Mouse (Mus musculus): ENCODE measurements at regions not wholly inside any gene's neighbourhood (a gene's known extent, or its start where the extent isn't known, plus 50 kb on each side); places are given as distances from the start of the nearest gene placed in this dataset.

DNA sequence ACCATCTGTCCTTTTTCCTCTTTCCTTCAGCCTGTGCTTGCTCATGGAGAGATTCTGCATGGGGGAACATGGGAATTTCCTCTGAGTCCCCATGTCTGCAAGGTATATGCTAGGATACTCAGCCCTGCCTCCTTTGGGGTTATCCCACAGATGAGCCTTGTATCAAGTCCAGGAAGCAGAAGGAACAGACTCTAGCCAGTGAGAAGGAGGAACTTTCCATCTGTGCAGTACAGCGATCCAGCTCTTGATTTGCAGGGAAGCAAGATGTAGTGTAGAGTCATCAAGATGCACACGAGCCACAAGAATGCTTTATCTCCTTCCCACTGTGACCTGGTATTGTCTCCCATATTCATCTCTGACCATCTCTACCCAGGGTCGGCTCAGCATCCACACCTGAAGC, 84.5 kb downstream of the Gadd45g start:
- DNase-seq (ENCODE audit: low spot score) = no peak

DNA sequence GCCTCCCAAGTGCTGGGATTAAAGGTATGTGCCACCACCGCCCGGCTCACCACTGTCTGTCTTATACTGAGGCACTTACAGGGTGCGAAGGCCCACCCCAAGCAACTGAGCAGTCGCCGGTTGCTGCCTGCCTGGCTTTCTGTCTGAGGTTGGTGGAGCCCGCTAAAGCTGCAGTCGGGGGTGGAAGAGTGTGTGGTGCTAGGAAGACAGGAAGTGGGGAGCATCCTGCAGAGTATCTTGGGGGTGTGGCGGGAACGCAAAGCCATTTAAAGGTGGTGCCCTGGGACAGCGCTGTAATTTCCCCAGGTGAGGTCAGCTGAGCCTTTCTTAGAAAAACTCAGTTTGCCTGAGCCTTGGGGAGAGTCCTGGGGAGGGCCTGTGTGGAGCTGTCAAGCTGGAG, 89.3 kb downstream of the Gadd45g start:
- peak; percentile 28 for DNase-seq (ENCODE audit: low spot score)

GRCm38 (mm10) chr13:51936441-51936840, 90.0 kb downstream of the Gadd45g start:
- DNase-seq (ENCODE audit: low spot score) = no peak

- DNase-seq (ENCODE audit: low spot score) = no peak
Measured at GRCm38 (mm10) chr13:51937898-51938297, 91.4 kb downstream of the Gadd45g start.

DNA sequence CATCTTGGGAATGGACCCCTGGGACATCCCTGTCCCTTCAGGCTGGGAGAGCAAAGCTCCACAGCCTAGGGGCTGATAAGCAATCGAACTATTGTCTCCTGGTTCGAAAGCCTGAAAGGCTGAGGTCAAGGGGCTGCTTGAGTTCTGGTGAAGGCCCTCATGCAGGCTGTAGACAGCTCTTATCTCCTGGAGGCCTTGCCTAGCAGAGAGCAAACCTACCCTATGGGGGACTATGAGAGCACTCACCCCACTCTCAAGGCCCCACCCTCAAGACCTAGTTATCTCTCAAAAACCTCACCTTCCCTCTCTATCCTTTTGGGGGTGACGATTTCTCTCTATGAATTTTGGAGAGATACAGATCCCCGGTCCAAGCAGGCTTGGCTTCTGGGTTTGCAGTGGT, 92.8 kb downstream of the Gadd45g start:
- no peak for DNase-seq (ENCODE audit: low spot score)

GRCm38 (mm10) chr13:51939715-51940114, 93.2 kb downstream of the Gadd45g start:
- DNase-seq (ENCODE audit: low spot score) = no peak

DNA sequence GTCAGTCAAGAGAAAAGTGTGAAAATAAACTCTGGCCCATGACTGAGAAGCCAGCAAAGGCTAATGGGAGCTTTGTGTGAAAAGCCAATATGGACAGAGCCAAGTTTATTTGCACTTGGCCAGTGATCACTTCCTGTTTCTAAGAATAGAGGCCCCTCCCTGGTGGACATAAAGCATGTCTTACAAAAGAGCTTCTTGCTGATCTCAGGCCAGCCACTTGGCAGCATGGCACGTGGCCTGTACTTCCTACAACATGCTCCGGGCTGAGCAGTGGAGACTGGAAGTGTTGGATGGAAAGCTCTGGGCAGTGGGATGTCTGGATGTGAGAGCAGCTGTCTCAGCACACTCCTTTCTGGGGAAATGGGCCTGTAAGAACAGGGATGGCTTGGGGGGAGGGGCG, 99.7 kb downstream of the Gadd45g start:
- no peak for DNase-seq (ENCODE audit: low spot score)

GRCm38 (mm10) chr13:51948896-51949295, 102.4 kb downstream of the Gadd45g start:
- DNase-seq (ENCODE audit: low spot score) = no peak

- peak; percentile 24 for DNase-seq (ENCODE audit: low spot score)
Measured at GRCm38 (mm10) chr13:51951506-51952038, 105.1 kb downstream of the Gadd45g start.

DNA sequence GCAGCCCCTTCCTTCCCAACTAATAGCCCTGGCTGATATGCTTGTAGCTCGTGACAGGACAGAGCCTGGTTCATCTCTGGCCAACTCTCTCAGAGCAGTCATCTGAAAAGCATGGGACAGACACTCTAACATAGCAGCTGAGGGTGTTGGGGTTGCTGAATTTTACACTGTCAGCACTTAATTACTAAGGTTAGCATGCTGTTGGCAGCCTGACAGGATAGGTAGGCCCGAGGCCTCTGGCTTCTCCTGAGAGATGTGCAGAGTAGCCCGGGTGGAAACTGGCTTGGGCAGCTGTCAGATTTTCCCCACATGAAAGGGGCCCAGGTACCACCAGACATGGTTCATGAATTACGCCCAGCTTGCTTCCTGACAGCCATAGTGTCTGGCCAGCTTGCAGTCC, 106.6 kb downstream of the Gadd45g start:
- no peak for DNase-seq (ENCODE audit: low spot score)

DNA sequence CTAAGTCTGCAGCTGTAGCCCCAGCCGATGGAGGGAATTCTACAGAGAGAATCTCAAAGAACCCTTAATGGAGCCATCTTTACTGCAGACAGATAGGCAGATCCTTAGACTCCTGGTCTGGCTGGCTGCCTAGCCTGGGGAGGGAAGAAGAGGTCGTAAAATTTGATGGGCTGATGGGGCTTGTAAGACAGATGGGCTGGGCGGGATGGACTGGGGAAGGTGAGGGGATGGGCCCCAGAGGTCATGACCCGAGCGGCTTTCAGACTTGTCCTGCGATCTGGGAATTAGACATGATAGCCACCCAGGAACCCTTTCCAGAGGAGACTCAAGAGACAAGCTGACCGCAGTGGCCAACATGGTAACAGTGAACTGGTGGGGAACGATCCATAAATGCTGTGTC, 107.1 kb downstream of the Gadd45g start:
- no peak for DNase-seq (ENCODE audit: low spot score)

DNA sequence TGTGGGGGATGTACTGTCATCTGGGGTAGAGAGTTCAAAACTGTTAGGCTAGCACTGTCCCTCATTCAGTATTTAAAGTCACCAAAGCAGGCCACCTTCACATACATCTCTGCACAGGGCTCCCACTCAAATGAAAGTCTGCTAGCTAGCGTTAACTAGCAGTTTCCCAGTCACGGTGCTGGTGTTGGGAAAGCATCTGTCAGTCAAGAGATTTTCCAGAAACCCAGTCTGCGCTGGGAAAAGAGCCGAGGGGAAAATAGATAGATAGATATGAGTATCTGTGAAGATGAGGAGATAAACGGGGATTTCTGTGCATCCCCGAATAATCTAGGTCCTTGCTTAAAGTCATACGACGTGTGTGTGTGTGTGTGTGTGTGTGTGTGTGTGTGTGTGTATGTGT, 110.6 kb downstream of the Gadd45g start:
- DNase-seq (ENCODE audit: low spot score) = no peak

- DNase-seq (ENCODE audit: low spot score) = no peak
Measured at GRCm38 (mm10) chr13:51959591-51959990, 113.1 kb downstream of the Gadd45g start.

DNA sequence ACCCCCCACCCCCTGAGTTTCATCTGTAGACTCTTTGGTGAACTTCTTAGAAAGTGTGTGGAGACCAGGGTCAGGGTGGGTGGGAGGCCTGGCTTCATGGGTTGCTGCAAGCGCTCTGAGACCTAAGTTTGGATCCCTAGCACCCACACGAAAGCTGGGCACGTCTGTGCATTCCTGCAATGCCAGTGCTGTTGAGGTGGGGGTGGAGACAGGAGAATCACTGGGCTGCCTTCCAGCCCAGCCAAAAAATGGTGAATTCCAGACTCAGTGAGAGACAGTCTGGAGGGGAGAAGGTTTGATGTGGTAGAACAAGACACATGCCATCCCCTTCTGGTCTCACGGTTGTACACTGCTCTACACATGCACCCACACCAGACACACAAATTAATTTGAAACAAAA, 113.8 kb downstream of the Gadd45g start:
- DNase-seq (ENCODE audit: low spot score) = no peak

DNA sequence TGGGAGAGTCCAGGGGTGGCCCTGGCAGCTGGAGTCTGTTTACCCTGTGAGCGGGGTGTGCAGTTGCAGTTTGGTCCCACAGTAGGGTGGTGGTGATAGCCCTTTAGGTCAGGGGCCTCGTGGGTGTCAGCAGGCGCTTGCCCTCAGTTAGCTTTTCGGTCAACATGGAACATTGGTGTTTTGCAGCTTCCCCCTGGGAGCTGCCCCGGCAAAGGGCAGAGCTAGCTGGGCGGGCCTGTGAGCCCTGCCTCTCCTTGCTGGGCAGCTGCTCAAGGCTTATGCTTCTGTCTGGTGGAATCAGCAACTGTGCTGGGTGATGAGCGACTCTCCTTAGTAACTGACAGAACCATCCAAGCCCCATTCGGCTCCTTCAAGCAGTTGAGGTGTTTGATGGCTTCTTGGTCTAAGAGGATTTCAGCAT, 115.7 kb downstream of the Gadd45g start:
- DNase-seq (ENCODE audit: low spot score) = no peak

GRCm38 (mm10) chr13:51962676-51963075, 116.2 kb downstream of the Gadd45g start:
- no peak for DNase-seq (ENCODE audit: low spot score)

DNA sequence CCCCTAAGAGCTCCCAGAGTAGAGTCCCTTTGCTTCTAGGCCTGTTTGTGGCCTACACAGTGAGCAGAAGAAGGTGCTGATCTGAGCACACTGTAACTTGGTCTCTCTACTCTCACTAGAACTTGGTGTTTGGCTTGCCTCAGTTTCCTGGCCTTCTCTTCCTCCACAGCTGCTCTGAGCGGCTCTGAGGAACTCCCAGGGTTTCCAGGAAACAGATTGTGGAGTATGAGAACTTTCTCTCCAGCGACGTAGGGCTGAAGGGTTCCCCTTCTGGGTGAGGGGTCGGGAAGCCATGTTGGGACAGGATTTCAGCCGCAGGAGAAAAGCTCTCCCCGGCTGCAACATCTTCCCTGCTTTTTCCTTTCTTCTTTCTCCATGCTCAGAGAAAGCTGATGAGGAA, 117.5 kb downstream of the Gadd45g start:
- no peak for DNase-seq (ENCODE audit: low spot score)

GRCm38 (mm10) chr13:51964416-51964815, 117.9 kb downstream of the Gadd45g start:
- peak; percentile 31 for DNase-seq (ENCODE audit: low spot score)

GRCm38 (mm10) chr13:51964921-51965320, 118.4 kb downstream of the Gadd45g start:
- DNase-seq (ENCODE audit: low spot score) = no peak

GRCm38 (mm10) chr13:51968103-51968502, 121.6 kb downstream of the Gadd45g start:
- DNase-seq (ENCODE audit: low spot score) = no peak

DNA sequence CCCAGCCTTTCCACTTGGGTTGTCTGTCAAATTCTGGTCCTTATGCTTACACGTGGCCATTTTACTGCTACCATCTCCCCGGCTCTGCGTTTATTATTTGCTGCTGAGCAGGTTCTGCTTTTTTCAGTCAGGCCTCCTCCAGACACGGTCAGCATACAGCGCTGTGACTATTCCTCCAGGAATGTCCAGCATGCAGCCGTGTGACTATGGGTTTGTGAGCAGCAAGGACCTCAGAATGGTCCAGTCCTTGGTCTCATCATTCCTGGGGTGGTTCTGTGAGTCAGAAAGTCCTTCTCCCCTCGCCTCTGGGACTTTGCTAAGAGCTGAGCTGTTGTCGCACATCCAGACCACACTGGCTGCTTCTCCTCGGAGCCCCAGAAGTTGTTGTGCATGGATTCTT, 122.3 kb downstream of the Gadd45g start:
- DNase-seq (ENCODE audit: low spot score) = no peak

GRCm38 (mm10) chr13:51970051-51970450, 123.6 kb downstream of the Gadd45g start:
- peak; percentile 26 for DNase-seq (ENCODE audit: low spot score)

DNA sequence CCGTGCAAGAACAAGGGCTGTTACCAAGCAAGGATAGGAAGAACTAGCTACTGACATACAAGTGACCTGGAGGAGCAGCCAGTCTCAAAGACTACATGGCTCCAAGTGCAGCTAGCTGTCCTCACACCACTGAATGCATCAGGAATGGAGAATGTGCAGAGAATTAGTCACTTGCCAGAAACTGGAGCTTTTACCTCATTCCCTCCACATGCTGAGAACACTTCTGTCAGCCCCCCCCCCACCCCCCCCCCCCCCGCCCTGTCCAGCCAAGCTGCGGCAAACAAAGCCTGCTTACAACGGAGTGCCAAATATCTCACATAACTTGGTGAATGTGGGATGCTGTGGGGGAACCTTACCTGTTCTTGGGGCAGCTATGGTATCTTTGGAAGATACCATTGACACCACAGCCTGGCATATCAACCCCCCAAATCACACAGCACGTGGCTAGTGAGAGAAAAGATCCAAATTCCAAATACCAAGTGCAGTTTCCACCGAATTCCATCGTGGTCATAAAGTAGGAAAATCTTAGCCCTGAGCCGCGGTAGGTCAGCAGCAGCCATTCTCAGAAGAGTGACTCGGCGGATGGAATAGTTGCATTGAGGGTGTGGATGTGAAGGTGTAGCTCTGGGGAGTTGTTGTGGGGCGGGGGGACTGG, 126.3 kb downstream of the Gadd45g start:
- DNase-seq (ENCODE audit: low spot score) = no peak

DNA sequence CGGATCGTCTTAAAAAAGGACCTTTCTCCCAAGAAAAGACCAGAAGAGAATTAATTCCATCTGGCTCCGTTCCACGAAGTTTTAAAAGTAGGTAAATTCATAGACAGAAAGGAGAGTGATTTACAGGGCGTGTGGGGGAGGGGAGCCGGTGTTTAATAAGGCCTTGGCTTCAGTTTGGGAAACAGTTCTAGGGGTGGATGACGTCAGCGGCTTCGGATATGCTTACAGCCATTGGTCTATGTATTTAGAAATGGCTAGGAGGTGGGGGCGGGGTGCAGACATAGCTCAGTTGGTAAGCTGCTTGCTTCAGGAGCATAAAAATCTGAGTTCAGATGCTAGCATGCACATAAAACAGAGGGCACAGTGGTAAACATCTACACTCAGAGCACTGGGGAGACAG, 127.0 kb downstream of the Gadd45g start:
- DNase-seq (ENCODE audit: low spot score) = no peak

Measured in T-cell, adult 2 months (primary cell).